8 mouse cellular contexts compared by ENCODE assay signal in genomic region chr16:94601089-94601488, GRCm38 (mm10). TPM values are rescaled to one million over a fixed set of nuclear protein-coding genes. Genes with fewer than 3 reads are reported as not detected.
DNase-seq lines count a peak whose midpoint lies in the region; ATAC-seq lines count a peak whose summit lies in the region.

No protein-coding gene starts in this region.

- DNase-seq in forebrain, embryonic 11.5 days (ENCODE audit: low spot score), result no peak
- no peak for DNase-seq in forebrain, embryonic 14.5 days (ENCODE audit: low spot score)
- DNase-seq in kidney, adult 11 months, result no peak
- DNase-seq in thymus, postnatal 0 days (ENCODE audit: low spot score), result peak; percentile 35
- no peak for DNase-seq in thymus, adult 18-20 months
- no peak for DNase-seq in gastrocnemius, adult 18-20 months (ENCODE audit: low spot score)

- no peaks in the 10 kb centered on the region for H3K36me3 ChIP-seq in forebrain, embryonic 11.5 days (ENCODE audit: control insufficient read depth, insufficient read depth, low read length)
- no peaks in the 10 kb centered on the region for H3K36me3 ChIP-seq in forebrain, embryonic 14.5 days (ENCODE audit: control insufficient read depth, insufficient read depth, low read length)
- no peaks in the 10 kb centered on the region for H3K36me3 ChIP-seq in kidney, embryonic 16.5 days (ENCODE audit: insufficient read depth, low read length)
- no peaks in the 10 kb centered on the region for H3K36me3 ChIP-seq in stomach, embryonic 16.5 days (ENCODE audit: control insufficient read depth, insufficient read depth, low read length)

- 76% methylated on average over 5 of the region's 5 CpGs for WGBS in forebrain, embryonic 11.5 days
- 66% methylated on average over 5 of the region's 5 CpGs for WGBS in forebrain, embryonic 14.5 days
- 62% methylated on average over 5 of the region's 5 CpGs for WGBS in kidney, embryonic 16.5 days
- 65% methylated on average over 5 of the region's 5 CpGs for WGBS in stomach, embryonic 16.5 days

- 0 out of 2 replicates have a peak, but pooled peaks have one; percentile 33 for ATAC-seq in forebrain, embryonic 11.5 days (replicated peaks; ENCODE audit: low FRiP score)
- no peak; the same call in 1 of the 2 replicates for ATAC-seq in forebrain, embryonic 14.5 days
- peak; percentile 41; the same call in 1 of the 2 replicates for ATAC-seq in kidney, embryonic 16.5 days (ENCODE audit: low FRiP score, low TSS enrichment)
- no peak for ATAC-seq in stomach, embryonic 16.5 days (ENCODE audit: insufficient read depth, low FRiP score)

- peaks cover 7% of the 10 kb centered on the region; the same call in 1 of the 2 replicates for H3K4me1 ChIP-seq in forebrain, embryonic 11.5 days (replicated peaks; ENCODE audit: control insufficient read depth, insufficient read depth, low read length)
- peaks cover 26% of the 10 kb centered on the region for H3K4me1 ChIP-seq in forebrain, embryonic 14.5 days (ENCODE audit: control insufficient read depth, insufficient read depth, low read length)
- peaks cover 53% of the 10 kb centered on the region for H3K4me1 ChIP-seq in kidney, embryonic 16.5 days (ENCODE audit: insufficient read depth, low read length)
- H3K4me1 ChIP-seq in stomach, embryonic 16.5 days (ENCODE audit: control insufficient read depth, insufficient read depth, low read length), result peaks cover 55% of the 10 kb centered on the region

- no peak overlapping the region for H3K4me3 ChIP-seq in forebrain, embryonic 11.5 days (ENCODE audit: low read depth, low read length)
- H3K4me3 ChIP-seq in forebrain, embryonic 14.5 days (ENCODE audit: low read depth, low read length), result no peak overlapping the region
- no peak overlapping the region for H3K4me3 ChIP-seq in kidney, embryonic 16.5 days (ENCODE audit: low read length)
- H3K4me3 ChIP-seq in stomach, embryonic 16.5 days (replicated peaks; ENCODE audit: low read length), result no peak overlapping the region

- H3K9me3 ChIP-seq in forebrain, embryonic 11.5 days (ENCODE audit: control insufficient read depth, low read length), result no peaks in the 10 kb centered on the region
- no peaks in the 10 kb centered on the region for H3K9me3 ChIP-seq in forebrain, embryonic 14.5 days (replicated peaks; ENCODE audit: control insufficient read depth, low read length)
- no peaks in the 10 kb centered on the region for H3K9me3 ChIP-seq in kidney, embryonic 16.5 days (ENCODE audit: low read length)
- no peaks in the 10 kb centered on the region for H3K9me3 ChIP-seq in stomach, embryonic 16.5 days (replicated peaks; ENCODE audit: control insufficient read depth, low read length)

- no peak overlapping the region for H3K9ac ChIP-seq in forebrain, embryonic 11.5 days (ENCODE audit: low read length)
- no peak overlapping the region for H3K9ac ChIP-seq in forebrain, embryonic 14.5 days (ENCODE audit: low read length)
- H3K9ac ChIP-seq in kidney, embryonic 16.5 days (replicated peaks; ENCODE audit: low read length), result no peak overlapping the region
- H3K9ac ChIP-seq in stomach, embryonic 16.5 days (ENCODE audit: low read length), result no peak overlapping the region

- H3K27ac ChIP-seq in forebrain, embryonic 11.5 days (ENCODE audit: low read depth, low read length), result no peak overlapping the region
- H3K27ac ChIP-seq in forebrain, embryonic 14.5 days (ENCODE audit: low read depth, low read length), result no peak overlapping the region
- peak overlapping the region; percentile 76 for H3K27ac ChIP-seq in kidney, embryonic 16.5 days (ENCODE audit: low read length)
- H3K27ac ChIP-seq in stomach, embryonic 16.5 days (ENCODE audit: low read length), result peak overlapping the region; percentile 74

- H3K27me3 ChIP-seq in forebrain, embryonic 11.5 days (ENCODE audit: control insufficient read depth, insufficient read depth, low read length), result no peaks in the 10 kb centered on the region
- no peaks in the 10 kb centered on the region for H3K27me3 ChIP-seq in forebrain, embryonic 14.5 days (replicated peaks; ENCODE audit: control insufficient read depth, insufficient read depth, low read length)
- H3K27me3 ChIP-seq in kidney, embryonic 16.5 days (ENCODE audit: insufficient read depth, low read length), result no peaks in the 10 kb centered on the region
- no peaks in the 10 kb centered on the region for H3K27me3 ChIP-seq in stomach, embryonic 16.5 days (ENCODE audit: control insufficient read depth, insufficient read depth, low read length)

- H3K4me2 ChIP-seq in forebrain, embryonic 11.5 days (ENCODE audit: low read depth, low read length, severe bottlenecking), result no peak overlapping the region
- no peak overlapping the region for H3K4me2 ChIP-seq in forebrain, embryonic 14.5 days (ENCODE audit: low read length)
- H3K4me2 ChIP-seq in kidney, embryonic 16.5 days (replicated peaks; ENCODE audit: low read depth, low read length), result peak overlapping the region; percentile 32
- no peak overlapping the region for H3K4me2 ChIP-seq in stomach, embryonic 16.5 days (ENCODE audit: low read depth, low read length)

RNA-seq across cellular contexts. Expression of gene Dyrk1a, which starts 31.3 kb away (rescaled TPM):
- 12.0 and 13.5 TPM in 2 replicates for polyA plus RNA-seq in forebrain, embryonic 11.5 days (2014; fragmentation: Nextera tagmentation; extraction: Ambion mirVana)
- polyA plus RNA-seq in forebrain, embryonic 14.5 days (2014; fragmentation: Nextera tagmentation; extraction: Ambion mirVana), result 14.8 and 15.6 TPM in 2 replicates
- 8.3 and 10.3 TPM in 2 replicates for polyA plus RNA-seq in kidney, embryonic 16.5 days (2015; fragmentation: Nextera tagmentation; extraction: Ambion mirVana)
- 11.0 and 15.4 TPM in 2 replicates for polyA plus RNA-seq in thymus, postnatal 0 days (2015; fragmentation: Nextera tagmentation; extraction: Ambion mirVana)
- 7.4 TPM in 2 replicates for polyA plus RNA-seq in stomach, embryonic 16.5 days (2015; fragmentation: Nextera tagmentation; extraction: Ambion mirVana)
- total RNA-seq in gastrocnemius, adult 18-20 months (2021), result 100 to 1,000 TPM in 1 of 2 experiments, 10 to 100 TPM in 1; 96.7 to 105 TPM

Comparison
In these comparisons a context has a peak if more than half of its experiments do, and no peak if none do; other contexts are left out.
1. ATAC-seq: peak in forebrain, embryonic 11.5 days (single experiment) and kidney, embryonic 16.5 days (single experiment); none in forebrain, embryonic 14.5 days (single experiment) and stomach, embryonic 16.5 days (single experiment).
2. H3K27ac ChIP-seq: peak in kidney, embryonic 16.5 days (single experiment) and stomach, embryonic 16.5 days (single experiment); none in forebrain, embryonic 11.5 days (single experiment) and forebrain, embryonic 14.5 days (single experiment).